Comparison of ENCODE assay signal across 10 mouse cellular contexts in genomic region chr16:91595076-91595475, GRCm38 (mm10). TPM values are rescaled to one million over a fixed set of nuclear protein-coding genes. Genes with fewer than 3 reads are reported as not detected.
A peak's percentile ranks its signal among the peaks of the same experiment; 100 is the strongest.
DNase-seq lines count a peak whose midpoint lies in the region; ATAC-seq lines count a peak whose summit lies in the region.
"Had no signal": no experiment of that assay in that cellular context is flagged by ENCODE, and none has a peak within 500 bp of the region (broad histone marks: within the 10 kb centered on the region; RNA-seq: fewer than 3 reads in every experiment).

No protein-coding gene starts in this region.

- no peak overlapping the region for H3K4me2 ChIP-seq in heart, embryonic 16.5 days (ENCODE audit: low read depth, low read length)
- H3K4me2 ChIP-seq in heart, embryonic 11.5 days, result no peak overlapping the region
- H3K4me2 ChIP-seq: liver, embryonic 13.5 days had no signal

- WGBS in heart, embryonic 16.5 days, result 86% methylated on average over 6 of the region's 6 CpGs
- 80% methylated on average over 6 of the region's 6 CpGs for WGBS in heart, embryonic 11.5 days (ENCODE audit: insufficient replicate concordance)

- H3K27me3 ChIP-seq in heart, embryonic 16.5 days (ENCODE audit: control insufficient read depth, insufficient read depth, low read length), result no peaks in the 10 kb centered on the region
- H3K27me3 ChIP-seq in heart, embryonic 11.5 days (ENCODE audit: control insufficient read depth, insufficient read depth, low read length), result peaks cover 3% of the 10 kb centered on the region; the same call in 1 of the 2 replicates

- peak; percentile 23 for DNase-seq in right cerebral cortex, postnatal 14 days
- DNase-seq in right cerebral cortex, postnatal 36 days (ENCODE audit: low spot score in 2 of 2), result no peak
- peak; percentile 44 to 67 for DNase-seq in gastrocnemius, adult 8-10 months (ENCODE audit: low spot score in 2 of 2)
- peak; percentile 46 for DNase-seq in skeletal muscle tissue, adult 2 months (ENCODE audit: low read depth, low spot score)
- DNase-seq in ovary, postnatal 10 days (ENCODE audit: low spot score), result no peak
- DNase-seq in lung, adult 18-20 months, result no peak
- DNase-seq: liver, embryonic 13.5 days had no signal

- no peak overlapping the region for H3K27ac ChIP-seq in heart, embryonic 16.5 days (ENCODE audit: low read length)
- H3K27ac ChIP-seq in heart, embryonic 11.5 days (ENCODE audit: low read depth, low read length), result no peak overlapping the region
- H3K27ac ChIP-seq: kidney, postnatal 0 days; liver, embryonic 13.5 days had no signal

- peak overlapping the region; percentile 23; the same call in 1 of the 2 replicates for H3K9ac ChIP-seq in heart, embryonic 16.5 days (ENCODE audit: low read length)
- H3K9ac ChIP-seq in heart, embryonic 11.5 days (ENCODE audit: low read depth, low read length), result no peak overlapping the region
- H3K9ac ChIP-seq: liver, embryonic 13.5 days had no signal

- no peak overlapping the region for H3K4me3 ChIP-seq in heart, embryonic 16.5 days (ENCODE audit: low read length)
- H3K4me3 ChIP-seq in heart, embryonic 11.5 days (ENCODE audit: low read depth, low read length), result no peak overlapping the region
- H3K4me3 ChIP-seq: liver, embryonic 13.5 days had no signal

- no peaks in the 10 kb centered on the region for H3K9me3 ChIP-seq in heart, embryonic 16.5 days (replicated peaks; ENCODE audit: control insufficient read depth, low read length)
- no peaks in the 10 kb centered on the region for H3K9me3 ChIP-seq in heart, embryonic 11.5 days (replicated peaks; ENCODE audit: control insufficient read depth, low read length)
- H3K9me3 ChIP-seq: liver, embryonic 13.5 days had no signal

- ATAC-seq in heart, embryonic 16.5 days (replicated peaks; ENCODE audit: extremely low read depth, insufficient read depth, low FRiP score), result no peak
- no peak for ATAC-seq in heart, embryonic 11.5 days (replicated peaks; ENCODE audit: insufficient number of reproducible peaks, low FRiP score, low TSS enrichment)

- peaks cover 9% of the 10 kb centered on the region for H3K4me1 ChIP-seq in heart, embryonic 16.5 days (ENCODE audit: control insufficient read depth, insufficient read depth, low read length)
- peaks cover 2% of the 10 kb centered on the region for H3K4me1 ChIP-seq in heart, embryonic 11.5 days (ENCODE audit: control insufficient read depth, insufficient read depth, low read length)

- no peaks in the 10 kb centered on the region for H3K36me3 ChIP-seq in heart, embryonic 16.5 days (ENCODE audit: control insufficient read depth, insufficient read depth)
- no peaks in the 10 kb centered on the region for H3K36me3 ChIP-seq in heart, embryonic 11.5 days (ENCODE audit: control insufficient read depth, insufficient read depth, low read length)
- H3K36me3 ChIP-seq: liver, embryonic 13.5 days had no signal

RNA-seq across cellular contexts. Expression of gene Tmem50b, which starts 2.5 kb away (rescaled TPM):
- 67.4 and 74.5 TPM in 2 replicates for polyA plus RNA-seq in heart, embryonic 16.5 days (2015; fragmentation: Nextera tagmentation; extraction: Ambion mirVana)
- polyA plus RNA-seq in heart, embryonic 11.5 days (2014; fragmentation: Nextera tagmentation; extraction: Ambion mirVana), result 60.5 and 68.8 TPM in 2 replicates
- total RNA-seq in gastrocnemius, adult 8-10 months (2022), result 10 to 100 TPM; 12.0 to 14.8 (median 13.2) TPM

RNA-seq across cellular contexts. Expression of gene Dnajc28, which starts 23.8 kb away (rescaled TPM):
- 6.0 and 6.6 TPM in 2 replicates for polyA plus RNA-seq in heart, embryonic 16.5 days (2015; fragmentation: Nextera tagmentation; extraction: Ambion mirVana)
- 2.2 and 3.5 TPM in 2 replicates for polyA plus RNA-seq in heart, embryonic 11.5 days (2014; fragmentation: Nextera tagmentation; extraction: Ambion mirVana)
- 10 to 100 TPM; 17.2 to 20.8 (median 19.4) TPM for total RNA-seq in gastrocnemius, adult 8-10 months (2022)

RNA-seq across cellular contexts. Expression of gene Ifngr2, which starts 48.2 kb away (rescaled TPM):
- polyA plus RNA-seq in heart, embryonic 16.5 days (2015; fragmentation: Nextera tagmentation; extraction: Ambion mirVana), result 134 and 141 TPM in 2 replicates
- polyA plus RNA-seq in heart, embryonic 11.5 days (2014; fragmentation: Nextera tagmentation; extraction: Ambion mirVana), result 77.9 and 95.2 TPM in 2 replicates
- 10 to 100 TPM; 44.2 to 57.1 (median 54.9) TPM for total RNA-seq in gastrocnemius, adult 8-10 months (2022)

RNA-seq across cellular contexts. Expression of gene Gart, which starts 51.7 kb away (rescaled TPM):
- 74.9 and 86.8 TPM in 2 replicates for polyA plus RNA-seq in heart, embryonic 16.5 days (2015; fragmentation: Nextera tagmentation; extraction: Ambion mirVana)
- polyA plus RNA-seq in heart, embryonic 11.5 days (2014; fragmentation: Nextera tagmentation; extraction: Ambion mirVana), result 84.5 and 88.2 TPM in 2 replicates
- total RNA-seq in gastrocnemius, adult 8-10 months (2022), result 10 to 100 TPM; 59.7 to 64.2 (median 61.5) TPM

RNA-seq across cellular contexts. Expression of gene Son, which starts 52.2 kb away (rescaled TPM):
- polyA plus RNA-seq in heart, embryonic 16.5 days (2015; fragmentation: Nextera tagmentation; extraction: Ambion mirVana), result 77.4 and 81.7 TPM in 2 replicates
- polyA plus RNA-seq in heart, embryonic 11.5 days (2014; fragmentation: Nextera tagmentation; extraction: Ambion mirVana), result 86.6 and 116 TPM in 2 replicates
- 100 to 1,000 TPM in 2 of 4 experiments, 10 to 100 TPM in 2; 86.2 to 107 (median 101) TPM for total RNA-seq in gastrocnemius, adult 8-10 months (2022)

Comparison
In these comparisons a context has a peak if more than half of its experiments do, and no peak if none do; other contexts are left out.
1. DNase-seq: peak in right cerebral cortex, postnatal 14 days (single experiment), gastrocnemius, adult 8-10 months (2 of 2) and skeletal muscle tissue, adult 2 months (single experiment); none in right cerebral cortex, postnatal 36 days (0 of 2), ovary, postnatal 10 days (single experiment) and lung, adult 18-20 months (0 of 2).